Mouse (Mus musculus) left cerebral cortex, adult 9 months (tissue): ENCODE data around the gene C5ar2.
"Not testable (repeated sequence)": the region's sequence is repeated elsewhere in the genome, so short reads cannot be mapped to it uniquely, and the experiment has no call there.

Experiments
- DNase-seq, 2 experiments: peaks; one replicate each; pipeline ENCODE4 v3.0.0; 2022; ENCODE audit warnings: low spot score in 2 of 2

The C5ar2 gene

GRCm38 (mm10) chr7:16257830-16258229 is 13.9 kb upstream of the C5ar2 start:
- DNase-seq: no peak

- DNase-seq: not testable (repeated sequence)
These were observed 12.0 kb upstream of the C5ar2 start for GRCm38 (mm10) chr7:16255963-16256362.

- DNase-seq: no peak
These were observed 10.2 kb upstream of the C5ar2 start for GRCm38 (mm10) chr7:16254195-16254594.

- no peak for DNase-seq
These were observed 6.7 kb upstream of the C5ar2 start for GRCm38 (mm10) chr7:16250687-16251086.

- no peak for DNase-seq
These were observed 2.0 kb upstream of the C5ar2 start for GRCm38 (mm10) chr7:16245958-16246357.

- no peak for DNase-seq
These were observed 1.8 kb downstream of the C5ar2 start for GRCm38 (mm10) chr7:16242198-16242597.

- DNase-seq: no peak
These were observed 2.2 kb downstream of the C5ar2 start for GRCm38 (mm10) chr7:16241787-16242186.

GRCm38 (mm10) chr7:16240978-16241303 is 3.0 kb downstream of the C5ar2 start:
- DNase-seq: no peak

GRCm38 (mm10) chr7:16240281-16240977 is 3.5 kb downstream of the C5ar2 start:
- no peak for DNase-seq

- no peak for DNase-seq
These were observed 4.4 kb downstream of the C5ar2 start for GRCm38 (mm10) chr7:16239554-16239997.

- no peak for DNase-seq
These were observed 14.1 kb downstream of the C5ar2 start for GRCm38 (mm10) chr7:16229869-16230268.

GRCm38 (mm10) chr7:16221582-16222272 is 22.2 kb downstream of the C5ar2 start, which contains the start of gene Dhx34:
TSS of gene Dhx34 (minus strand) at chr7:16222037.
- DNase-seq: peak; percentile 89 to 97

- DNase-seq: no peak
These were observed 30.0 kb downstream of the C5ar2 start for GRCm38 (mm10) chr7:16213986-16214385.

- DNase-seq: no peak
These were observed 30.8 kb downstream of the C5ar2 start for GRCm38 (mm10) chr7:16213196-16213595.

GRCm38 (mm10) chr7:16210862-16211365 is 33.0 kb downstream of the C5ar2 start:
- DNase-seq: no peak

- no peak for DNase-seq
These were observed 34.9 kb downstream of the C5ar2 start for GRCm38 (mm10) chr7:16208781-16209665.

GRCm38 (mm10) chr7:16207496-16207895 is 36.5 kb downstream of the C5ar2 start:
- peak; percentile 58 to 76 for DNase-seq

GRCm38 (mm10) chr7:16207076-16207475 is 36.9 kb downstream of the C5ar2 start:
- no peak for DNase-seq

- DNase-seq: no peak
These were observed 39.2 kb downstream of the C5ar2 start for GRCm38 (mm10) chr7:16204791-16205190.

- DNase-seq: no peak
These were observed 40.5 kb downstream of the C5ar2 start for GRCm38 (mm10) chr7:16203505-16203903.

- DNase-seq: no peak
These were observed 41.0 kb downstream of the C5ar2 start for GRCm38 (mm10) chr7:16202756-16203504.
